Mouse (Mus musculus) ES-E14 (cell line): Measurements from ENCODE around the gene Fbxl22. TPM values are rescaled to one million over a fixed set of nuclear protein-coding genes. Genes with fewer than 3 reads are reported as not detected.

Experiments used
- DNase-seq: peaks from one replicate; pipeline ENCODE4 v3.0.0-alpha.2; 2013; ENCODE audit warnings: low read depth, low spot score
- H3K27ac ChIP-seq: 2 replicates; pipeline ENCODE4 v1.5.1; 2012; ENCODE audit warnings: low read depth, mild to moderate bottlenecking, low read length, moderate library complexity, mixed read lengths; ENCODE audit not compliant: poor library complexity, insufficient read depth, severe bottlenecking
- H3K36me3 ChIP-seq: 2 replicates; pipeline ENCODE4 v1.6.1; 2012; ENCODE audit warnings: mild to moderate bottlenecking, low read length, moderate library complexity, mixed read lengths; ENCODE audit not compliant: control insufficient read depth, poor library complexity, insufficient read depth, severe bottlenecking
- H3K4me1 ChIP-seq, 2 experiments: fragments of 150-350 bp in 1 of 2; sonication (generic) in 1 of 2; 2 replicates each; pipeline ENCODE4 v1.6.1; 2012; ENCODE audit warnings: low read length in 2 of 2, mild to moderate bottlenecking in 1 of 2, mixed read lengths in 1 of 2; ENCODE audit not compliant: control insufficient read depth in 2 of 2, insufficient read depth in 2 of 2, poor library complexity in 1 of 2
- H3K4me3 ChIP-seq, 2 experiments: fragments of 150-350 bp in 1 of 2; sonication (generic) in 1 of 2; 2 replicates each; pipeline ENCODE4 v1.5.1; 2012; ENCODE audit warnings: low read length in 2 of 2, low read depth in 1 of 2, mild to moderate bottlenecking in 1 of 2, mixed read lengths in 1 of 2; ENCODE audit not compliant: insufficient read depth in 1 of 2, poor library complexity in 1 of 2, severe bottlenecking in 1 of 2
- H3K9ac ChIP-seq: 2 replicates; pipeline ENCODE4 v1.6.1; 2012; ENCODE audit warnings: low read depth, mild to moderate bottlenecking, low read length, mixed read lengths; ENCODE audit not compliant: poor library complexity, insufficient read depth, severe bottlenecking
- H3K9me3 ChIP-seq: fragments of 150-350 bp; sonication (generic); 2 replicates; pipeline ENCODE4 v1.6.1; 2012; ENCODE audit warnings: low read depth, mild to moderate bottlenecking, low read length; ENCODE audit not compliant: control insufficient read depth, insufficient read depth
- CHD2 ChIP-seq: IDR thresholded peaks from 2 replicates; pipeline ENCODE4 v1.6.1; 2014; ENCODE audit warnings: mild to moderate bottlenecking, low read depth, low read length, inconsistent platforms
- HCFC1 ChIP-seq: IDR thresholded peaks from 2 replicates; pipeline ENCODE4 v1.6.1; 2012; ENCODE audit warnings: low read length, inconsistent platforms, borderline replicate concordance; ENCODE audit not compliant: insufficient read depth
- MAFK ChIP-seq: IDR thresholded peaks from 2 replicates; pipeline ENCODE4 v1.6.1; 2014; ENCODE audit warnings: mild to moderate bottlenecking, low read depth, low read length, inconsistent platforms; ENCODE audit not compliant: insufficient read depth
- ZC3H11A ChIP-seq: IDR thresholded peaks from 2 replicates; pipeline ENCODE4 v1.6.1; 2012; ENCODE audit warnings: low read depth, mild to moderate bottlenecking, inconsistent platforms, low read length, borderline replicate concordance
- ZNF384 ChIP-seq: IDR thresholded peaks from 2 replicates; pipeline ENCODE4 v1.6.1; 2012; ENCODE audit warnings: low read depth, low read length, inconsistent platforms
- in situ Hi-C, 2 experiments: fragments of 600-800 bp; cut with MboI; formaldehyde crosslinking; loops; one replicate each; pipeline ENCODE4 v1.15.1; 2025; ENCODE audit warnings: low sequenced_read_pairs in 2 of 2, inconsistent platforms in 1 of 2; ENCODE audit not compliant: unreplicated experiment in 2 of 2
- total RNA-seq: library from RNA; depleted of rRNA; stranded (reverse); fragments of 300-350 nt; gene quantifications from 2 replicates; pipeline ENCODE4 v1.2.3, GENCODE M21; 2012

Gene Fbxl22
- total RNA-seq, 1 experiment: 0.76 TPM

DNA sequence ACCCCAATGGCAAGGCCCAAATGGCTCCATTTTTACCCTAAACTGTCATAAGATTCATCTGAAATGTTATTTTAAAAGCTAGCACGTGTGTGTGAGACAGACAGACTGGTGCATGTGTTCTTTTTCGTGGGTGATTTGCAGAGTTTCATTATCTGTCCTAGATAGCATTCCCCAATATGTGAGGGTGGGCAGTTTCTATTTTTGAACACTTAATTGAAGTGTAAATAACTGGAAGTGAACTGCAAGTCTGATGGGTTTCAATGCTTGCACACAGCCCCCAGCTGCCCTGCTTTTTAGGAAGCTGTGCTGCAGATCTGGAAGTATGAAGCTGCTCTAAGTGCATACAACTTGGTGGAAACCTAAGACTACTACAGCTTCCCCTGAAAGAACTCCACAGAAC is 722 bp upstream of the Fbxl22 start:
- Histone ChIP-seq H3K4me1 (peaks cover 9 to 11% of the 10 kb centered on the region in 2 experiments; a peak in 3 of 4 replicates), H3K4me3 (no peak overlapping the region)

DNA sequence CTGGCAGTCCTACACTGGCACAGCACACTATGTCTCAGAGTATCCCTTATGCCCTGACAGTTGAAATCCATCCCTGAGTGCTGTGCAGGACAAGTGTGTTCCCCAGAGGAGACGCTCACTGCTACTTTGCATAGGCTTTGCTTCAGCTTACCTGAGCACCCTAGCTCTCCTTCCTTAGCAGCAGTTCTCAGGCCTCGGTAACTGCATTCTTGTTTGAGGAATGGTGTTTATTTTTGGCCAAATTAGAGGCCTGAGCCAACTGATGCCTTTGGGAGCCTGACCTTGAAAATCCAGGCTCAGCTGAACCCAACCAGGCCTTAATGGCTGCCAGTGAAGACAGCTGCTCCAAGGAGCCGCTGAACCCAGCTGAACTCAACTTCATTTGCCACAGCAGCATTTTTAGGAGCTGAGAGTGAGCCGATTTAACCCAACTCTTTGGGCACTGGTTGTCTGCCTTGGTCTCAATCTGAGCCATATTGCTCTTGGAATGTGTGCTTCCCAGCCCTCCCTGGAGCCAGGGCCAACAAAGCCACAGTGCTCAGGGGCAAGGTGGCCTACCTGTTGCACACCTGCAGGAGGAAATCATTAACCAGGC is 635 bp downstream of the Fbxl22 start:
- Histone ChIP-seq H3K27ac (no peak overlapping the region), H3K9ac (no peak overlapping the region; the same call in 1 of the 2 replicates), H3K9me3 (no peaks in the 10 kb centered on the region), H3K4me1 (peaks cover 9 to 11% of the 10 kb centered on the region in 2 experiments; a peak in 3 of 4 replicates), H3K36me3 (peaks cover 5% of the 10 kb centered on the region; the same call in 1 of the 2 replicates), H3K4me3 (peak overlapping the region in 1 of 2 experiments; percentile 22; a peak in 1 of 4 replicates)
- DNase-seq: no peak
- in situ Hi-C loops: no loop called here
- TF ChIP-seq HCFC1 (no peak), ZC3H11A (no peak), MAFK (no peak), CHD2 (no peak), ZNF384 (no peak)

More for the DNA sequence above, 722 bp upstream of the Fbxl22 start:
- in situ Hi-C loops: no loop called here
- TF ChIP-seq HCFC1: no peak
- TF ChIP-seq ZNF384: no peak
- no peak for TF ChIP-seq CHD2
- no peak for TF ChIP-seq MAFK
- TF ChIP-seq ZC3H11A: no peak
- no peak for DNase-seq
- no peak overlapping the region; the same call in 1 of the 2 replicates for H3K27ac ChIP-seq
- peak overlapping the region; percentile 57; the same call in 1 of the 2 replicates for H3K9ac ChIP-seq
- H3K9me3 ChIP-seq: no peaks in the 10 kb centered on the region
- peaks cover 5% of the 10 kb centered on the region; the same call in 1 of the 2 replicates for H3K36me3 ChIP-seq

DNA sequence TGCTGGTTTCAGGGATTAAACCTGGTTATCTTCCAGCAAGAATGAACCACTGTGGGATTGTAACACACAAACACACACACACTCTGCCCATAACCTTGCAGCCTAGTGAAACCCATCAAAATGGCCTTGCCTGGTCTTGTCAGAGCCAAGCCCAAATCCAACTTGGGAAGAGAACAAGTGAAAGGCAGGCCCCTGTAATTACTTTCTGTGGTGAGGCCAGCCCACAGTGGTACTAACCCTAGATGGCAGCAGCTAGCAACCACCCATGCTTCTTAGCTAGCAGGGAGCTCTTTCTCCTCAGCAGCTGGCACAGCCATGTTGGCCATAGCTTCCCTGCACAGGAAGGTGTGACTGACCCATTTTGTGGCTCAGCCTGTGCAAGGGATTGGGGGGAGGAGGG is 1.2 kb downstream of the Fbxl22 start:
- H3K4me3 ChIP-seq: peak overlapping the region in 1 of 2 experiments; percentile 81; a peak in 1 of 4 replicates
- H3K9ac ChIP-seq: no peak overlapping the region
- in situ Hi-C loops: no loop called here
- no peak for TF ChIP-seq HCFC1
- no peak for TF ChIP-seq MAFK
- TF ChIP-seq ZC3H11A: no peak
- no peak for TF ChIP-seq ZNF384
- TF ChIP-seq CHD2: no peak
- H3K27ac ChIP-seq: no peak overlapping the region; the same call in 1 of the 2 replicates
- H3K36me3 ChIP-seq: peaks cover 5% of the 10 kb centered on the region; the same call in 1 of the 2 replicates
- H3K9me3 ChIP-seq: no peaks in the 10 kb centered on the region
- DNase-seq: no peak
- H3K4me1 ChIP-seq: peaks cover 9 to 11% of the 10 kb centered on the region in 2 experiments; a peak in 3 of 4 replicates

DNA sequence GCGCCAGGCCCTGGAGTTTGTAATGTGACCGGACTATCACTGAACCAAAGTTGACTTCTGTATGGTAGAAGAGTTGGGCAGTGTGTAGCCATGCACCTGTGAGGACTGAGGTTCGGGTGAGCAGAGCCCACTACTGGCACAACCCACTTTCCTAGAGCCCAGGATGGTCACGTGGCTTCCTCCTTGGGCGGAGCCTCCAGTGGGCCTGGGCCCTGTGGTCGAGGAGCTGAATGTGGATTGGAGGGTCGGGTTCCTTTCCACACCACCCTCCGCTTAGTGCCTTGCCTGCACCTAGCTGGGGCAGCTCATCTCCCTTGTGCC is 2.1 kb downstream of the Fbxl22 start:
- Histone ChIP-seq H3K27ac (peak overlapping the region; percentile 74), H3K9me3 (no peaks in the 10 kb centered on the region), H3K4me3 (peak overlapping the region; percentile 75 to 81), H3K4me1 (peaks cover 9 to 11% of the 10 kb centered on the region in 2 experiments; a peak in 3 of 4 replicates), H3K9ac (peak overlapping the region; percentile 82), H3K36me3 (peaks cover 8% of the 10 kb centered on the region)
- no peak for TF ChIP-seq HCFC1
- TF ChIP-seq ZNF384: no peak
- TF ChIP-seq CHD2: no peak
- TF ChIP-seq ZC3H11A: no peak
- no peak for TF ChIP-seq MAFK
- DNase-seq: peak; percentile 83
- in situ Hi-C loops: no loop called here
